Mouse (Mus musculus): ENCODE measurements around the gene Pigv. TPM values are rescaled to one million over a fixed set of nuclear protein-coding genes. Genes with fewer than 3 reads are reported as not detected.
A peak's percentile ranks its signal among the peaks of the same experiment; 100 is the strongest.
"Not testable (repeated sequence)": the region's sequence is repeated elsewhere in the genome, so short reads cannot be mapped to it uniquely, and the experiment has no call there.

Pigv gene
- total RNA-seq, 2 experiments from 2014 or later = 6.2 TPM

- intact Hi-C loops (cut with DNase I) = no loop called here
- no peak for DNase-seq (ENCODE audit: low spot score in 2 of 2)
Measured at GRCm38 (mm10) chr4:133674331-133674695, 1.9 kb upstream of the Pigv start.

- DNase-seq (ENCODE audit: low spot score in 2 of 2) = peak in 1 of 2 experiments; percentile 58
- intact Hi-C loops (cut with DNase I) = no loop called here
Measured at GRCm38 (mm10) chr4:133673666-133674330, 1.4 kb upstream of the Pigv start.

GRCm38 (mm10) chr4:133672845-133673647 is 599 bp upstream of the Pigv start:
- DNase-seq (ENCODE audit: low spot score in 2 of 2) = peak; percentile 30 to 51
- intact Hi-C loops (cut with DNase I) = loop anchor here (1.0 kb wide), 1 partner anchor 140 kb away; no protein-coding TSS in a partner anchor

GRCm38 (mm10) chr4:133671184-133671880 is 1.1 kb downstream of the Pigv start:
- DNase-seq (ENCODE audit: low spot score in 2 of 2) = peak; percentile 90
- intact Hi-C loops (cut with DNase I) = loop anchor here (1.0 to 2.0 kb wide), 2 partner anchors 83 to 157 kb away; no protein-coding TSS in a partner anchor

- DNase-seq (ENCODE audit: low spot score in 2 of 2) = no peak
- intact Hi-C loops (cut with DNase I) = loop anchor here (2.0 kb wide), 1 partner anchor 159 kb away; no protein-coding TSS in a partner anchor
Measured at GRCm38 (mm10) chr4:133669652-133670210, 2.7 kb downstream of the Pigv start.

- intact Hi-C loops (cut with DNase I) = no loop called here
- DNase-seq (ENCODE audit: low spot score in 2 of 2) = no peak
Measured at GRCm38 (mm10) chr4:133668537-133668936, 3.9 kb downstream of the Pigv start.

- DNase-seq (ENCODE audit: low spot score in 2 of 2) = no peak
- intact Hi-C loops (cut with DNase I) = no loop called here
Measured at GRCm38 (mm10) chr4:133666199-133666598, 6.2 kb downstream of the Pigv start.

GRCm38 (mm10) chr4:133665118-133665517 is 7.3 kb downstream of the Pigv start:
- no peak for DNase-seq (ENCODE audit: low spot score in 2 of 2)
- intact Hi-C loops (cut with DNase I) = no loop called here

- intact Hi-C loops (cut with DNase I) = no loop called here
- DNase-seq (ENCODE audit: low spot score in 2 of 2) = no peak
Measured at GRCm38 (mm10) chr4:133662945-133663344, 9.5 kb downstream of the Pigv start.

- intact Hi-C loops (cut with DNase I) = no loop called here
Measured at GRCm38 (mm10) chr4:133662421-133662820, 10.0 kb downstream of the Pigv start.

GRCm38 (mm10) chr4:133660193-133661155 is 12.0 kb downstream of the Pigv start:
- intact Hi-C loops (cut with DNase I) = no loop called here
- DNase-seq (ENCODE audit: low spot score in 2 of 2) = peak; percentile 86 to 91

More at GRCm38 (mm10) chr4:133662421-133662820, 10.0 kb downstream of the Pigv start:
- DNase-seq (ENCODE audit: low spot score in 2 of 2) = no peak

GRCm38 (mm10) chr4:133659497-133660192 is 12.8 kb downstream of the Pigv start:
- peak; percentile 36 to 45 for DNase-seq (ENCODE audit: low spot score in 2 of 2)
- intact Hi-C loops (cut with DNase I) = no loop called here

GRCm38 (mm10) chr4:133658729-133659128 is 13.7 kb downstream of the Pigv start:
- intact Hi-C loops (cut with DNase I) = no loop called here
- no peak for DNase-seq (ENCODE audit: low spot score in 2 of 2)

GRCm38 (mm10) chr4:133657829-133658458 is 14.5 kb downstream of the Pigv start:
- intact Hi-C loops (cut with DNase I) = no loop called here
- no peak for DNase-seq (ENCODE audit: low spot score in 2 of 2)

GRCm38 (mm10) chr4:133656997-133657396 is 15.4 kb downstream of the Pigv start:
- intact Hi-C loops (cut with DNase I) = no loop called here
- DNase-seq (ENCODE audit: low spot score in 2 of 2) = no peak

GRCm38 (mm10) chr4:133656294-133656693 is 16.2 kb downstream of the Pigv start:
- DNase-seq (ENCODE audit: low spot score in 2 of 2) = no peak
- intact Hi-C loops (cut with DNase I) = no loop called here

GRCm38 (mm10) chr4:133654070-133654469 is 18.4 kb downstream of the Pigv start:
- DNase-seq (ENCODE audit: low spot score in 2 of 2) = not testable (repeated sequence)
- intact Hi-C loops (cut with DNase I) = loop anchor here (5.0 kb wide), 1 partner anchor 62 kb away; no protein-coding TSS in a partner anchor
